Mouse (Mus musculus) layer of hippocampus, postnatal 36 days (tissue): ENCODE data around the gene Olfr934. TPM values are rescaled to one million over a fixed set of nuclear protein-coding genes. Genes with fewer than 3 reads are reported as not detected.

Experiments used
- DNase-seq, 2 experiments: peaks; one replicate each; pipeline ENCODE4 v3.0.0; 2022
- total RNA-seq, 2 experiments: library from RNA; stranded (reverse); gene quantifications; 2 replicates each; pipeline ENCODE4 v1.2.3; 2021

The Olfr934 gene
- not detected for total RNA-seq

- DNase-seq, result no peak
These were observed at the start of gene Olfr934 for GRCm38 (mm10) chr9:38988215-38988614. Gene Olfr934, minus strand, starts transcription at chr9:38988315.

DNA sequence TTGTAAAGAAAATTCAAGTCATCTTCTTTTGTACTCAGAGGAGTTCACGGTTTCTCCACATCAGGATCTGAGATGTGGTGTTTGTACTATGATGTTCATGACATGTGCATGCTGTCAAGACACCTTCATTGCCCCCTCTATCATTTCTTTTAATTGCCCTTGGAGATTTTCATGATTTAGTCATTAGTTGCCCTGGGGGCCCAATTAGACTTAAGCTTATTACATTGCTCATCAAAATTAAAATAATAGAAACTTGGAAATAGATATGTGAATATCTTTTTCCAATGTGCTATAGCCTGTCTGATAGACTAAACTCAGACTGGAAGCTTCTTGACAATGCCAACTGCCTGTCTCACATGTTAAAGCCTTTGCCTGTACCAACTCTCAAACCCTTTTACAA, 35.2 kb upstream of the Olfr934 start, which contains the start of gene Olfr146:
Gene Olfr146 (minus strand): TSS at position 101 of the 400 bp plus-strand sequence.
- no peak for DNase-seq

- no peak for DNase-seq
These were observed 11.5 kb upstream of the Olfr934 start, which contains the start of gene Olfr935 for GRCm38 (mm10) chr9:38999583-38999982. Gene Olfr935, minus strand, starts transcription at chr9:38999683.

- DNase-seq, result no peak
These were observed 16.1 kb downstream of the Olfr934 start, which contains the start of gene Olfr933 for GRCm38 (mm10) chr9:38972013-38972412. Gene Olfr933, plus strand, starts transcription at chr9:38972313.

DNA sequence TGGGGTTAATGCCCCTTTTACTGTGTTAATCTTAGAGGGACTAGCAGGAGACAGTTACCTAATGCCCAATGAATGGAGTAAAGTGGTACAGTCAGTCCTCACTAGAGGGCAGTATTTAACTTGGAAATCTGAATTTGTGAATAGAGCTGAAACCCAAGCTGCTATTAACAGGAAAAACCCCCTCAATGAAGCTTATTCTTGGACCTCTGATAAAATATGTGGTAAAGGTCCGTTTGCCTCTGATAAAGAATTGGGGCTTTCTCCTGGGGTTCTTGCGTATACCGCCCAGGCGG, 34.0 kb downstream of the Olfr934 start:
- DNase-seq, result no peak

- DNase-seq, result peak; percentile 11 to 19
These were observed 34.6 kb downstream of the Olfr934 start for GRCm38 (mm10) chr9:38953401-38954123.

Other genes with a start within 250 kb of the Olfr934 start
- under 1 TPM in 1 of 2 experiments, not detected in 1; 0.07 TPM for gene Olfr920, start 236.0 kb downstream of the Olfr934 start, total RNA-seq
- not detected for gene Olfr921, start 215.2 kb downstream of the Olfr934 start, total RNA-seq
- gene Olfr922, start 173.7 kb downstream of the Olfr934 start, total RNA-seq, result not detected
- not detected for gene Olfr923, start 161.8 kb downstream of the Olfr934 start, total RNA-seq
- gene Olfr924, start 143.9 kb downstream of the Olfr934 start, total RNA-seq, result not detected
- not detected for gene Olfr26, start 133.3 kb downstream of the Olfr934 start, total RNA-seq
- not detected for gene Olfr926, start 111.2 kb downstream of the Olfr934 start, total RNA-seq
- not detected for gene Olfr930, start 58.5 kb downstream of the Olfr934 start, total RNA-seq
- gene Olfr933, start 16.0 kb downstream of the Olfr934 start, total RNA-seq, result under 1 TPM in 1 of 2 experiments, not detected in 1; 0.13 TPM
- not detected for gene Olfr935, start 11.4 kb upstream of the Olfr934 start, total RNA-seq
- gene Olfr146, start 35.1 kb upstream of the Olfr934 start, total RNA-seq, result not detected
- gene Olfr937, start 76.6 kb upstream of the Olfr934 start, total RNA-seq, result not detected
- not detected for gene Olfr938, start 90.6 kb upstream of the Olfr934 start, total RNA-seq
- gene Olfr27, start 139.8 kb upstream of the Olfr934 start, total RNA-seq, result not detected
- gene Olfr943, start 178.0 kb upstream of the Olfr934 start, total RNA-seq, result not detected
- gene Olfr944, start 213.6 kb upstream of the Olfr934 start, total RNA-seq, result not detected